Mouse (Mus musculus): ENCODE data around the gene Ssr2. TPM values are rescaled to one million over a fixed set of nuclear protein-coding genes. Genes with fewer than 3 reads are reported as not detected.

The Ssr2 gene
- total RNA-seq, 1 experiment from 2014 or later, result 23.2 TPM

- ATAC-seq (replicated peaks; ENCODE audit: insufficient number of reproducible peaks, low FRiP score, low TSS enrichment, poor library complexity, severe bottlenecking), result no peak
Observed at GRCm38 (mm10) chr3:88619113-88620097, 43.7 kb downstream of the Ssr2 start.

- no peak for ATAC-seq (replicated peaks; ENCODE audit: insufficient number of reproducible peaks, low FRiP score, low TSS enrichment, poor library complexity, severe bottlenecking)
Observed at GRCm38 (mm10) chr3:88620146-88620991, 44.7 kb downstream of the Ssr2 start.

- peak; percentile 66 for ATAC-seq (replicated peaks; ENCODE audit: insufficient number of reproducible peaks, low FRiP score, low TSS enrichment, poor library complexity, severe bottlenecking)
Observed at GRCm38 (mm10) chr3:88620992-88621536, 45.4 kb downstream of the Ssr2 start.

- no peak for ATAC-seq (replicated peaks; ENCODE audit: insufficient number of reproducible peaks, low FRiP score, low TSS enrichment, poor library complexity, severe bottlenecking)
Observed at GRCm38 (mm10) chr3:88621537-88622112, 45.9 kb downstream of the Ssr2 start.

- ATAC-seq (replicated peaks; ENCODE audit: insufficient number of reproducible peaks, low FRiP score, low TSS enrichment, poor library complexity, severe bottlenecking), result no peak
Observed at GRCm38 (mm10) chr3:88622113-88622940, 46.7 kb downstream of the Ssr2 start.

GRCm38 (mm10) chr3:88622941-88623345 lies 47.3 kb downstream of the Ssr2 start:
- ATAC-seq (replicated peaks; ENCODE audit: insufficient number of reproducible peaks, low FRiP score, low TSS enrichment, poor library complexity, severe bottlenecking), result no peak

GRCm38 (mm10) chr3:88623346-88624135 lies 47.9 kb downstream of the Ssr2 start:
- ATAC-seq (replicated peaks; ENCODE audit: insufficient number of reproducible peaks, low FRiP score, low TSS enrichment, poor library complexity, severe bottlenecking), result no peak

- no peak for ATAC-seq (replicated peaks; ENCODE audit: insufficient number of reproducible peaks, low FRiP score, low TSS enrichment, poor library complexity, severe bottlenecking)
Observed at GRCm38 (mm10) chr3:88624324-88624723, 48.6 kb downstream of the Ssr2 start.

- no peak for ATAC-seq (replicated peaks; ENCODE audit: insufficient number of reproducible peaks, low FRiP score, low TSS enrichment, poor library complexity, severe bottlenecking)
Observed at GRCm38 (mm10) chr3:88624951-88625350, 49.3 kb downstream of the Ssr2 start.

- ATAC-seq (replicated peaks; ENCODE audit: insufficient number of reproducible peaks, low FRiP score, low TSS enrichment, poor library complexity, severe bottlenecking), result no peak
Observed at GRCm38 (mm10) chr3:88625531-88625930, 49.9 kb downstream of the Ssr2 start.

GRCm38 (mm10) chr3:88626316-88626715 lies 50.6 kb downstream of the Ssr2 start:
- ATAC-seq (replicated peaks; ENCODE audit: insufficient number of reproducible peaks, low FRiP score, low TSS enrichment, poor library complexity, severe bottlenecking), result no peak

GRCm38 (mm10) chr3:88627114-88627513 lies 51.4 kb downstream of the Ssr2 start:
- no peak for ATAC-seq (replicated peaks; ENCODE audit: insufficient number of reproducible peaks, low FRiP score, low TSS enrichment, poor library complexity, severe bottlenecking)

GRCm38 (mm10) chr3:88627535-88627934 lies 51.9 kb downstream of the Ssr2 start:
- ATAC-seq (replicated peaks; ENCODE audit: insufficient number of reproducible peaks, low FRiP score, low TSS enrichment, poor library complexity, severe bottlenecking), result no peak

- no peak for ATAC-seq (replicated peaks; ENCODE audit: insufficient number of reproducible peaks, low FRiP score, low TSS enrichment, poor library complexity, severe bottlenecking)
Observed at GRCm38 (mm10) chr3:88628766-88629165, 53.1 kb downstream of the Ssr2 start.

GRCm38 (mm10) chr3:88629244-88629643 lies 53.6 kb downstream of the Ssr2 start:
- ATAC-seq (replicated peaks; ENCODE audit: insufficient number of reproducible peaks, low FRiP score, low TSS enrichment, poor library complexity, severe bottlenecking), result no peak

GRCm38 (mm10) chr3:88630018-88630417 lies 54.3 kb downstream of the Ssr2 start:
- ATAC-seq (replicated peaks; ENCODE audit: insufficient number of reproducible peaks, low FRiP score, low TSS enrichment, poor library complexity, severe bottlenecking), result no peak

GRCm38 (mm10) chr3:88630849-88631341 lies 55.2 kb downstream of the Ssr2 start:
- ATAC-seq (replicated peaks; ENCODE audit: insufficient number of reproducible peaks, low FRiP score, low TSS enrichment, poor library complexity, severe bottlenecking), result no peak
